Mouse (Mus musculus) forebrain, embryonic 16.5 days (tissue): ENCODE measurements around the gene Chd4. TPM values are rescaled to one million over a fixed set of nuclear protein-coding genes. Genes with fewer than 3 reads are reported as not detected.
"Not testable (repeated sequence)": the region's sequence is repeated elsewhere in the genome, so short reads cannot be mapped to it uniquely, and the experiment has no call there.

Experiments
- ATAC-seq: fragments of 200-750 bp; cut with Nextera tagmentation; 2 replicates; pipeline ENCODE4 v1.8.0; 2017; ENCODE audit warnings: mild to moderate bottlenecking, moderate library complexity
- H3K27ac ChIP-seq: fragments of 300-500 bp; sonication (generic); 2 replicates; pipeline ENCODE4 v1.5.1; 2014; ENCODE audit warnings: low read length, control low read depth
- H3K27me3 ChIP-seq: fragments of 300-500 bp; sonication (generic); replicated peaks from 2 replicates; pipeline ENCODE4 v1.6.1; 2014; ENCODE audit warnings: low read length; ENCODE audit not compliant: control insufficient read depth, insufficient read depth
- H3K36me3 ChIP-seq: fragments of 300-500 bp; sonication (generic); 2 replicates; pipeline ENCODE4 v1.6.1; 2014; ENCODE audit not compliant: control insufficient read depth, insufficient read depth
- H3K4me1 ChIP-seq: fragments of 300-500 bp; sonication (generic); replicated peaks from 2 replicates; pipeline ENCODE4 v1.6.1; 2014; ENCODE audit warnings: low read length; ENCODE audit not compliant: control insufficient read depth, insufficient read depth
- H3K4me2 ChIP-seq: fragments of 300-500 bp; sonication (generic); 2 replicates; pipeline ENCODE4 v1.6.1; 2014; ENCODE audit warnings: mild to moderate bottlenecking, low read length, control low read depth
- H3K4me3 ChIP-seq: fragments of 300-500 bp; sonication (generic); replicated peaks from 2 replicates; pipeline ENCODE4 v1.5.1; 2014; ENCODE audit warnings: mild to moderate bottlenecking, low read length, control low read depth
- H3K9ac ChIP-seq: fragments of 300-500 bp; sonication (generic); replicated peaks from 2 replicates; pipeline ENCODE4 v1.6.1; 2014; ENCODE audit warnings: low read depth, low read length, control low read depth
- H3K9me3 ChIP-seq: fragments of 300-500 bp; sonication (generic); 2 replicates; pipeline ENCODE4 v1.6.1; 2016; ENCODE audit warnings: low read length; ENCODE audit not compliant: control insufficient read depth
- WGBS: fragments of 180-500 bp; shearing (Covaris S2); extraction: QIAGEN DNeasy Blood & Tissue Kit; methylation state at CpG from one replicate; pipeline ENCODE4 v1.1.7; 2014; 5-methylcytosine and 5-hydroxymethylcytosine counted together
- polyA plus RNA-seq: library from polyadenylated mRNA; unstranded; fragments of >200 nt; fragmentation: Nextera tagmentation; extraction: Ambion mirVana; gene quantifications from 2 replicates; pipeline ENCODE4 v1.2.1, GENCODE M21; 2015

Gene Chd4
- polyA plus RNA-seq = 78.1 and 79.8 TPM in 2 replicates

DNA sequence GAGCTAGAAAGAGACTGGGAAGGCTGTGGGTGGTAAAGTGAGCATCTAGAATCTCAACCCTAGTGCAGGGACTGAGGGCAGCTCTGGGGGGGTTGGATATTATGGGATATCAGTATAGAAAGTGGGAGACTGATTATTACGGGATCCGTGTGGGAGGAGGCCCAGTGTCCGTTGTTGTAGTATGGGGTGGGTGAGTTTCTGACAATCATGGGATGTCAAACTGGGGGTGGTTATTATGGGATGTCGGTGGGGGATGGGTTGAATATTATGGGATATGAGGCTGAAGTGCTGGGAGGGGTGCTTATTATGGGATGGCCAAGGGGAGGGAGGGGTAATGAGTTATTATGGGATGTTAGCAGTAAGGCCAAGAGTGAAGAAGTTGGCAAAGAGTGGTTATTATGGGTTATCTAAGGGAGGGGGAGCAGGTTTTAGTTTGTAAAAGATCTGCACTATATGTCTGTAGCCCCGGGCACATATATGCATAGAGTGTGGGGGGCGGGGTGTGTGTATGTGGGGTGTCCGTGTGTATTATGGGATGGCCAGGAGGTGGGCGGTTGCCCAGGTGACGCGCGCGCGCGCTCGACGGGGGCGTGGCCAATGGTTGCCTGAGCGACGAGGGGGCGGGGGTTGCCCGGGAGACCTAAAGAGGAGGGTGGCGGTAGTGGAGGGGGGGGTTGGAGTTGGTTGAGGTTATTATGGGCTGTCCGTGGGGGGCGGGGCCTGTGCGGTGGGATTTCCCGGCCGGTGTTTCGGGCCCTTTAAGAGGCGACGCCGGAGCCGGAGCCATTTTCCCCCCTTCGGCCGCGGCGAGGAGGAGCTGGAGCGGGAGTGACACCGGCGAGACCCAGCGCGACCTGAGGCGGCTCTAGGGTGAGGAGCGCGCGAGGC lies at the start of gene Chd4:
Gene Chd4, plus strand, starts transcription at position 591 of the 888 bp plus-strand sequence.
- peak; percentile 72 for ATAC-seq
- 1% methylated on average over 33 of the region's 45 CpGs for WGBS

DNA sequence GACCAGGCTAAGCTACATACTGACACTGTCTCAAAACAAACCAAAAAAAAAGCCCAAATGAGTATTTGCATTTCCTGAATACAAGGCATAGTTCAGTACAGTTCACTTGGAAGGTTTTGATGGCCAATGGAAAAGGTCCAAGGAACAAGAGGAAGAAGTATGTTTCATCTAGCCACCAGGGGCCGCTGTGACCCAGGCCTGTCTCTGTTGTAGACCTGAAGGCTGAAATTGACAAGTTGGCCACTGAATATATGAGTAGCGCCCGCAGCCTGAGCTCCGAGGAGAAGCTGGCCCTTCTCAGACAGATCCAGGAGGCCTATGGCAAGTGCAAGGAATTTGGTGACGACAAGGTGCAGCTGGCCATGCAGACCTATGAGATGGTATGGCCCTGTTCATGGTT lies 49.1 kb upstream of the Chd4 start:
- WGBS = 33% methylated on average over 5 of the region's 5 CpGs

More for the DNA sequence above, at the start of gene Chd4:
- Histone ChIP-seq H3K9me3 (no peaks in the 10 kb centered on the region), H3K36me3 (peaks cover 7% of the 10 kb centered on the region), H3K27ac (peak within 1 kb of the TSS; percentile 86), H3K27me3 (no peaks in the 10 kb centered on the region), H3K9ac (peak within 1 kb of the TSS; percentile 80), H3K4me3 (peak within 1 kb of the TSS; percentile 96), H3K4me1 (peaks cover 35% of the 10 kb centered on the region), H3K4me2 (peak within 1 kb of the TSS; percentile 79)

DNA sequence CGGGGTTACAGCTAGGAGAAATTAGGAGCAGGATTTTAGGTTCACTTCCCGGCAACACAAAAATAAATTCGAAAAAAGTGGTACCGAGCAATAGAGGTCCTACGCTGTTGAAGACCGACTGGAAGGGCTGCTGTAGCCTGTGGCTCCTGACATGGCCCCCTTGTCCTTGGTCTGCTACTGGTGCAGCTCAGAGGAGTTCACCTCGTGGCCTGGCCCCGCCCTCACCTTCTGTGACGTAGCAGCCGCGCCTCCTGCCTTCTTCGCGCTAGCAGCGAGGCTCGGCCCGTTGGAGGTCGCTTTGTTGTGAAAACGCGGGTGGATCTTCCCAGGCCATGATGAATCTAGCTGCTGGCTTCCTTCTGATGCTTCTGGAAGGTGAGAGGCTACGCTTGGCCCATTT lies 46.1 kb upstream of the Chd4 start, which contains the start of gene Acrbp:
Gene Acrbp, plus strand, starts transcription at position 12 of the 400 bp plus-strand sequence.
- H3K4me3 ChIP-seq = no peak within 1 kb of the TSS
- H3K9ac ChIP-seq = no peak within 1 kb of the TSS
- H3K27ac ChIP-seq = no peak within 1 kb of the TSS
- H3K9me3 ChIP-seq = no peaks in the 10 kb centered on the region
- WGBS = 37% methylated on average over 20 of the region's 20 CpGs
- H3K36me3 ChIP-seq = peaks cover 44% of the 10 kb centered on the region
- ATAC-seq = no peak
- 0 out of 2 replicates have a peak, but pooled peaks cover 3% of the 10 kb centered on the region for H3K4me1 ChIP-seq
- no peaks in the 10 kb centered on the region for H3K27me3 ChIP-seq
- no peak within 1 kb of the TSS for H3K4me2 ChIP-seq

More for the DNA sequence above, 49.1 kb upstream of the Chd4 start:
- no peaks in the 10 kb centered on the region for H3K27me3 ChIP-seq
- peaks cover 36% of the 10 kb centered on the region for H3K36me3 ChIP-seq
- no peak overlapping the region for H3K9ac ChIP-seq
- no peak overlapping the region for H3K4me2 ChIP-seq
- peak; percentile 59 for ATAC-seq
- 0 out of 2 replicates have a peak, but pooled peaks cover 3% of the 10 kb centered on the region for H3K4me1 ChIP-seq
- no peaks in the 10 kb centered on the region for H3K9me3 ChIP-seq
- no peak overlapping the region for H3K27ac ChIP-seq
- H3K4me3 ChIP-seq = no peak overlapping the region

DNA sequence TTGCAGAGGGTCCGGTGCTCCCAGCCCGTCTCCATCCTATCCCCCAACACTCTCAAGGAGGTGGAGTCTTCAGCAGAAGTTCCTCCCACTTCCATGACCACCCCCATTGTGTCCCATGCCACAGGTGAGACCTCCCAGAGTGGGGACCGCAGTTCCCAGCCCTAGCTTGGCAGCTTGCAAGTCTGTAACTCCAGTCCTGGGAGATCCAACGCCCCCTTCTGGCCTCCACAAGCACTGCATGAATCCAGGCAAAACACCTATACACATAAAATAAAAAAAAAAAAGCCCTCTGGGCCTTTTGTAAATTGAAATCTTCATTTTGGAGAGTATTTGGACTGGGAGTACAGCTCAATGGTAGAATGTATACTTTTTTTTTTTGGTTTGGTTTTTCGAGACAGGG lies 44.5 kb upstream of the Chd4 start:
- Histone ChIP-seq H3K4me1 (0 out of 2 replicates have a peak, but pooled peaks cover 3% of the 10 kb centered on the region), H3K9ac (no peak overlapping the region), H3K27ac (no peak overlapping the region), H3K36me3 (peaks cover 38% of the 10 kb centered on the region), H3K4me2 (no peak overlapping the region), H3K9me3 (no peaks in the 10 kb centered on the region), H3K4me3 (no peak overlapping the region), H3K27me3 (no peaks in the 10 kb centered on the region)
- ATAC-seq = no peak
- 70% methylated on average over 5 of the region's 5 CpGs for WGBS

DNA sequence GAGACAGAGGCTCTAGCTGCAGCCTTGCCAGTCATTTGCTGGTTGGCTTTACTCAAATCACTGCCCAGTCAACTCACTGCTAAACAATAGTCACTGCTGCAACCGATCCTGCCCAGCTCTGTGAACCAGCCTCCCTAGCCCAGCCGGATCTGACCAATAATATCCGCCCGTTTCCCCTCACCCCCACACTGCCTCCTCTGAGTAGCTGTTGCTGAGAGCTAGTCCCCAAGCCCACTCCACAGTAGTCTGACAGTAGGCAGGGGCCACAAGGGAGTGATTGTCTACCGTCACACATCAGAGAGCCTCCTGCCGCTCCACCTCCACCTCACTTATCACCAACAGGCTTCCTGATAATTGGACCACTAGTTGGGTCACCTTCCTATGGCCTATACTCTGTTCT lies 34.3 kb upstream of the Chd4 start:
- Histone ChIP-seq H3K27ac (no peak overlapping the region), H3K9me3 (no peaks in the 10 kb centered on the region), H3K4me1 (no peaks in the 10 kb centered on the region), H3K27me3 (no peaks in the 10 kb centered on the region), H3K4me2 (no peak overlapping the region), H3K4me3 (no peak overlapping the region), H3K9ac (no peak overlapping the region), H3K36me3 (no peaks in the 10 kb centered on the region)
- WGBS = 38% methylated on average over 6 of the region's 6 CpGs
- no peak for ATAC-seq

DNA sequence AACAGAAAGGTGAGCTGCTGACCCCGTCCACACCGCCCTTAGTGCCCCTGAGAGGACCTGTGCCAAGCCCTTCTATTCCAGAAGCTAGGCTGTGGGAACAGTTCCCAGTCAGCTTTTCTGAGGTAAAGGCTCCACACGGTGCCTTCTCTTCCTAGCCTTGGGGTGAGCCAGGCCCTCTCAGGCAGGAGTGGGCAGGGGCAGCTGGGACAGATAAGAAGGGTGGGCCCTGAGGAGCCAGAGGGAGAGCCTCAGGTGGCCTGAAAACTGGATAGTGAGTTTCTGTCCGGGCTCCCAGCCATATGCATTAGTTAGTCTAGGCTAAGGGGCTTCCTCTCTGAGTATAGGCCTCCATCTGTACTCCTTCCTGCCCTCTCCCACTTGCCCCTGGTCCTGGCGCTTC lies 33.3 kb upstream of the Chd4 start:
- WGBS = 80% methylated on average over 5 of the region's 5 CpGs
- Histone ChIP-seq H3K4me1 (no peaks in the 10 kb centered on the region), H3K27ac (no peak overlapping the region), H3K27me3 (no peaks in the 10 kb centered on the region), H3K4me2 (no peak overlapping the region), H3K36me3 (no peaks in the 10 kb centered on the region), H3K9ac (no peak overlapping the region), H3K4me3 (no peak overlapping the region), H3K9me3 (no peaks in the 10 kb centered on the region)
- no peak for ATAC-seq

DNA sequence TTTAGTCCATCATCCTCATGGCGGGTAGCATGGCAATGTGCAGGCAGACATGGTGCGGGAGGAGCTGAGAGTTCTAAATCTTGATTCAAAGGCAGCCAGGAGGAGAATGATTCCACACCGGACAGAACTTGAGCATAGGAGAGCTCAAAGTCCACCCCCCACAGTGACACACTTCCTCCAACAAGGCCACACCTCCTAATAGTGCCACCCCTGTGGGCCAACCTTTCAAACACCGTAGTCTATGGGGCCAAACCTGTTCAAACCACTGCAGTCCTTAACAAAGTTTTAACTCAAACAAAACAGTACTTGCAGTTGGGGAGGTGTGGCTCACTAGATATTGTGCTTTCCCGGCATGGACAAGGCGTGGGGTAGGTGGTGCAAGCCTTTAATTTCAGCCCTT lies 31.9 kb upstream of the Chd4 start:
- Histone ChIP-seq H3K9ac (no peak overlapping the region), H3K4me3 (no peak overlapping the region), H3K9me3 (no peaks in the 10 kb centered on the region), H3K27me3 (no peaks in the 10 kb centered on the region), H3K27ac (no peak overlapping the region), H3K36me3 (no peaks in the 10 kb centered on the region), H3K4me1 (no peaks in the 10 kb centered on the region), H3K4me2 (no peak overlapping the region)
- ATAC-seq = no peak
- WGBS = 85% methylated on average over 6 of the region's 6 CpGs

DNA sequence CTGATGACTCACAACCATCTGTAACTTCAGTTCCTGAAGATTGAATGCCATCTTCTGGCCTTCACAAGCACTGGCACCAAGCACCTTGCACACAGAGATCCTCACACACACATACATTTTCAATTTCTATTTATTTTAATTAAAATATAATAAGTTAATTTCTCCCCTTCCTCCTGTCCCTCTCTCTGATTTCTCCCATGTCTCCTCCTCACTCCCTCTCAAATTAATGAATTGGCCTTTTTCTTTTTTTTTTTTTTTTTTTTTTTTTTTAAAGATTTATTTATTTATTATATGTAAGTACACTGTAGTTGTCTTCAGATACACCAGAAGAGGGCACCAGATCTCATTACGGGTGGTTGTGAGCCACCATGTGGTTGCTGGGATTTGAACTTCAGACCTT lies 30.6 kb upstream of the Chd4 start:
- H3K27ac ChIP-seq, H3K4me1 ChIP-seq, ATAC-seq, H3K27me3 ChIP-seq, H3K36me3 ChIP-seq, H3K9me3 ChIP-seq, H3K4me2 ChIP-seq, H3K4me3 ChIP-seq, H3K9ac ChIP-seq: not testable (repeated sequence)
- WGBS = no CpG with 5 or more reads among the region's 1 CpGs

DNA sequence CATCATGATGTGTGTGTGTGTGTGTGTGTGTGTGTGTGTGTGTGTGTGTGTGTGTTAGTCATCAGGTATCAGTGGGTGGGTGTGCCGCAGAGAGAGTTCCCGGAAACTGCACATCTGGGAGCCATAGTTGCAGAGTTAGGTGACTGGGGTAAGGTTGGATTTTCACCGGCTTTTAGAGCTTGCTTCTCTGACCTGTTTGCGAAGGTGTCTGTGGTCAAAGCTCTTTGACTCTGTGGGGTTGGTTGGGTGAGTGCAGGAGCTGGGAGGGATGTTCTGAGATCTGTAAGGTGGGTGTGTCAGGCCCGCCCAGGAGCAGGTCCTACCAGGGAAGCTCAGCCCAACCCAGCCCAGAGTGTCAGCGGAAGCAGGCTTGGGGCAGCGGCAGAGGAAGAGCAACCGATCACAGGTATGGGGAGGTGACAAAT lies 28.2 kb upstream of the Chd4 start, which contains the start of gene Lpar5:
Gene Lpar5, plus strand, starts transcription at position 350 of the 425 bp plus-strand sequence.
- Histone ChIP-seq H3K4me3 (no peak within 1 kb of the TSS), H3K9ac (no peak within 1 kb of the TSS), H3K9me3 (no peaks in the 10 kb centered on the region), H3K27me3 (no peaks in the 10 kb centered on the region), H3K36me3 (no peaks in the 10 kb centered on the region), H3K4me2 (no peak within 1 kb of the TSS), H3K4me1 (peaks cover 19% of the 10 kb centered on the region), H3K27ac (no peak within 1 kb of the TSS)
- WGBS = 72% methylated on average over 8 of the region's 8 CpGs
- ATAC-seq = no peak
